Mouse (Mus musculus) hindbrain, embryonic 12.5 days (tissue): ENCODE data around the gene Ttc9. TPM values are rescaled to one million over a fixed set of nuclear protein-coding genes. Genes with fewer than 3 reads are reported as not detected.

ENCODE experiments used
- ATAC-seq: fragments of 200-750 bp; cut with Nextera tagmentation; 2 replicates; pipeline ENCODE4 v1.8.0; 2017; ENCODE audit warnings: moderate TSS enrichment; ENCODE audit not compliant: low FRiP score
- H3K27ac ChIP-seq: fragments of 300-500 bp; sonication (generic); 2 replicates; pipeline ENCODE4 v1.5.1; 2016; ENCODE audit warnings: mild to moderate bottlenecking
- H3K27me3 ChIP-seq: fragments of 300-500 bp; sonication (generic); 2 replicates; pipeline ENCODE4 v1.6.1; 2016; ENCODE audit warnings: mild to moderate bottlenecking
- H3K36me3 ChIP-seq: fragments of 300-500 bp; sonication (generic); 2 replicates; pipeline ENCODE4 v1.6.1; 2016; ENCODE audit warnings: mild to moderate bottlenecking
- H3K4me1 ChIP-seq: fragments of 300-500 bp; sonication (generic); 2 replicates; pipeline ENCODE4 v1.6.1; 2016
- H3K4me2 ChIP-seq: fragments of 300-500 bp; sonication (generic); replicated peaks from 2 replicates; pipeline ENCODE4 v1.6.1; 2016; ENCODE audit warnings: mild to moderate bottlenecking
- H3K4me3 ChIP-seq: fragments of 300-500 bp; sonication (generic); 2 replicates; pipeline ENCODE4 v1.5.1; 2016; ENCODE audit warnings: mild to moderate bottlenecking
- H3K9ac ChIP-seq: fragments of 300-500 bp; sonication (generic); 2 replicates; pipeline ENCODE4 v1.6.1; 2016; ENCODE audit warnings: mild to moderate bottlenecking, moderate library complexity
- H3K9me3 ChIP-seq: fragments of 300-500 bp; sonication (generic); replicated peaks from 2 replicates; pipeline ENCODE4 v1.6.1; 2016; ENCODE audit warnings: mild to moderate bottlenecking
- WGBS: fragments of 180-500 bp; shearing (Covaris S2); methylation state at CpG from one replicate; pipeline ENCODE4 v1.1.7; 2016; 5-methylcytosine and 5-hydroxymethylcytosine counted together
- polyA plus RNA-seq: library from polyadenylated mRNA; unstranded; fragments of >200 nt; fragmentation: Nextera tagmentation; extraction: Ambion mirVana; gene quantifications from 2 replicates; pipeline ENCODE4 v1.2.1, GENCODE M21; 2016

The Ttc9 gene
- polyA plus RNA-seq, 1 experiment from 2014 or later, result 5.5 TPM

DNA sequence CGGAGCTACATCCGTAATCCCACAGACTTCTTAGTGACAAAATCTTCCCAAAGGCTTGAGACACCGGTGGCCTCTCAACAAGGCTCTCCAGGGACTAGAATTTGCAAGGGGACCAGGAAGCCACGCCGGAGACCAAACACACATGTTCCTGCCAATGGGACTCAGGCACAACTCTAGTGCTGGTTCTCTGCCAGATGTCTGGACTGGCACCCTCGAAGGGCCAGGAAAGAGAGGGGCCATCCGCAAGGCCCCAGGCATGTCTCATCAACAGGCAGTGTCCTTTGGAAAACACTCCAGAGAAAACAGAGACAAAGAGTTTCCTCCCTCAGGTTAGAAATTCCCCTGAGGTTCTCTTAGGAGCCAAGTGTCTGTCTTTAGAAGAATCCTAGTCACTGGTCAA is 59.7 kb downstream of the Ttc9 start:
- Histone ChIP-seq H3K27ac (no peak overlapping the region), H3K27me3 (no peaks in the 10 kb centered on the region), H3K36me3 (no peaks in the 10 kb centered on the region), H3K4me1 (0 out of 2 replicates have a peak, but pooled peaks cover 14% of the 10 kb centered on the region), H3K9ac (no peak overlapping the region), H3K4me2 (no peak overlapping the region), H3K4me3 (no peak overlapping the region), H3K9me3 (no peaks in the 10 kb centered on the region)
- WGBS, result 84% methylated on average over 7 of the region's 7 CpGs
- no peak for ATAC-seq

DNA sequence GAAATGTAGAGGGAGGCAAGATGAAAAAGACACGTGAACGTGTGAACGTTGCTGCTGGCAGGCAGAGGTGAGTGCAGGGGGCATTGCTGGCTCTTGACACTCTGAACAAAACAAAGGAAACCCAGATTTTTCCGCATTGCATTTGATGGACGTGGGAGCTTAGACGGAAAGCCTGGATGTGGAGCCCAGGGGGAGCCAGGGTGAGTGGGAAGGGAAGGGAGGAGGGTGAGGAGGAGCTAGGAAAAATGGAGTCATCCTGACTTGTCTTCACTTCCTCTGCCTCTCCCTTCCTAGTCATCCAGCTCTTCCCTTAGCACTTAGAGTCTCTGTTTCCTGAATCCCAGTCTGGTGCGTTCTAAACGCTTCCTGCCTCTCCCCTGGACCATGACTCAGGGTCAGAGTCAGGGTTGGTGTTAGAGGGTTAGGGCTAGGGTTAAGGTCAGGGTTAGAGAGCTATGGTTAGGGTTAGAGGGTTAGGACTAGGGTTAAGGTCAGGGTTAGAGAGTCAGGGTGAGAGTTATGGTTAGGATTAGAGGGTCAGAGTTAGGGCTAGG is 60.2 kb downstream of the Ttc9 start:
- Histone ChIP-seq H3K4me2 (no peak overlapping the region), H3K36me3 (no peaks in the 10 kb centered on the region), H3K27me3 (no peaks in the 10 kb centered on the region), H3K4me1 (0 out of 2 replicates have a peak, but pooled peaks cover 9% of the 10 kb centered on the region), H3K9ac (no peak overlapping the region), H3K9me3 (no peaks in the 10 kb centered on the region), H3K27ac (no peak overlapping the region), H3K4me3 (no peak overlapping the region)
- WGBS, result 44% methylated on average over 8 of the region's 8 CpGs
- ATAC-seq, result no peak

DNA sequence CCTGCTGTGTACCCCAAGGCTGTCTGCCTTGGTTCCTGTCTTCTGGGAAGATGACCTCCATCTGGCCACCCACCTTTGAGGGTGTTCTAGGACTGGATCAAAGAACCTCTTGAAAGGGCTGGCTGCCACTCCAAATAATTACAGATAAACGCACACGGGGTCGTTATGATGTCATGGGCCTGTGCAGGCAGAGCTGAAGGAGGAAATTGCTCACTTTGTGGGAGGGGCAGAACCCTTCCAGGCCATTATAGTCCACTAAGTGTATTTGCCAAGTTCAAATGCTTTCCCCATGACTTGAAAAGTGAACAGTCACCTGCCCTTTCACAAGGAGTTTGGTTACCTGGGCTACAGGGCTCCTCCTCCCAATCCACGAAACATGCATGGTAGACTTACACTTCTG is 67.0 kb downstream of the Ttc9 start:
- H3K27ac ChIP-seq, result no peak overlapping the region
- no peak for ATAC-seq
- WGBS, result 91% methylated on average over 4 of the region's 4 CpGs
- no peaks in the 10 kb centered on the region for H3K4me1 ChIP-seq
- H3K36me3 ChIP-seq, result no peaks in the 10 kb centered on the region
- H3K9ac ChIP-seq, result no peak overlapping the region
- no peak overlapping the region for H3K4me3 ChIP-seq
- H3K27me3 ChIP-seq, result no peaks in the 10 kb centered on the region
- no peak overlapping the region for H3K4me2 ChIP-seq
- no peaks in the 10 kb centered on the region for H3K9me3 ChIP-seq

DNA sequence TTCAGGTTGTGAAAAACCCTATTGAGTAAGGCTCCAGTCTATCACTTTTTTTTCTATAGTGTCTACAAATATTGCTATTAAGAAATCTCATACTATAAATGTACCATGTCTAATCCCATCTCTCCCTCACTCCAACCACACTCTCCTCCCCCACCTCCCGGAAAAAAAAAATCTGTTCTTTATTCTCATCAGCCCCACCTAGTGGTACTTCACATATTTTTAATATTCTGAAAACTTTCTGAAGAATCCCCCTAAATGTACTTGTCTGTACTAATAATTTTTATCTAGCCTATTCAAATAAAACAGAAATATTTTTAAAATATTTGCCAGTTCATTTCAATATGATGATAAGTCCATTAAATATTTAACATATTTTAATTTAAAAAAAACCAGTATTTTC is 71.9 kb downstream of the Ttc9 start:
- no peaks in the 10 kb centered on the region for H3K4me1 ChIP-seq
- no peak overlapping the region for H3K27ac ChIP-seq
- H3K4me3 ChIP-seq, result no peak overlapping the region
- no peaks in the 10 kb centered on the region for H3K36me3 ChIP-seq
- H3K27me3 ChIP-seq, result no peaks in the 10 kb centered on the region
- H3K9me3 ChIP-seq, result peaks cover 6% of the 10 kb centered on the region; the same call in 1 of the 2 replicates
- no peak overlapping the region for H3K9ac ChIP-seq
- no peak for ATAC-seq
- WGBS, result 14% methylated on average over 1 of the region's 1 CpGs
- H3K4me2 ChIP-seq, result no peak overlapping the region

DNA sequence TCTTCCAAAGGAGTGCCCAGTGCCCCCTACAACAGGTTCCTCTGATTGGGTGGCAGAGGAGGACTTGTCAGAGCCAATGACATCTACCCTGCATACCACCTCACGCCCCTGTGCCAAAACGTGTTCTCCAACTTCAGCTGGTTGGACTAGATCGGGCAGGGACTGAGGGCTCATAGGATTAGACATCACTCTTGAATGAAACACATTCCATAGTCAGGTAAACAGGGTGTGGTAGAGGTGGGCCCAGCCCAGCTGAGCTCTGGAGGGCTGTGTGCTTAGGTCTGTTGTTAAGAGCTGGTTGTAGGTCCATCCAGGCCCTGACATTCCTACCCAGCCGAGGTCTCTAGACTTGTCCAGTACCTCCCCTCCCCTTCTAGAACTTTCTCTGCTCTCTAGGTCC is 81.6 kb downstream of the Ttc9 start:
- Histone ChIP-seq H3K4me1 (no peaks in the 10 kb centered on the region), H3K36me3 (no peaks in the 10 kb centered on the region), H3K4me3 (no peak overlapping the region), H3K27ac (no peak overlapping the region), H3K9me3 (peaks cover 1% of the 10 kb centered on the region; the same call in 1 of the 2 replicates), H3K4me2 (no peak overlapping the region), H3K27me3 (no peaks in the 10 kb centered on the region), H3K9ac (no peak overlapping the region)
- no peak for ATAC-seq
- 91% methylated on average over 4 of the region's 4 CpGs for WGBS

Other genes with a start within 250 kb of the Ttc9 start
- gene Adam4, start 209.3 kb upstream of the Ttc9 start, polyA plus RNA-seq, result 0.48 and 0.97 TPM in 2 replicates
- 127 and 138 TPM in 2 replicates for gene Cox16, start 146.1 kb upstream of the Ttc9 start, polyA plus RNA-seq
- gene Gm20498, start 98.3 kb upstream of the Ttc9 start, polyA plus RNA-seq, result 26.9 and 27.5 TPM in 2 replicates
- 34.0 and 39.4 TPM in 2 replicates for gene Synj2bp, start 98.3 kb upstream of the Ttc9 start, polyA plus RNA-seq
- 0.67 and 0.70 TPM in 2 replicates for gene Adam21, start 62.8 kb upstream of the Ttc9 start, polyA plus RNA-seq
- gene Med6, start 36.2 kb upstream of the Ttc9 start, polyA plus RNA-seq, result 62.1 and 65.5 TPM in 2 replicates
- 8.3 and 9.1 TPM in 2 replicates for gene Map3k9, start 149.9 kb downstream of the Ttc9 start, polyA plus RNA-seq
- 13.1 and 18.1 TPM in 2 replicates for gene Pcnx, start 228.8 kb downstream of the Ttc9 start, polyA plus RNA-seq